Mouse (Mus musculus) megakaryocyte progenitor cell, adult 5-6 weeks (primary cell): ENCODE results near the gene A630089N07Rik. TPM values are rescaled to one million over a fixed set of nuclear protein-coding genes. Genes with fewer than 3 reads are reported as not detected.
A peak's percentile ranks its signal among the peaks of the same experiment; 100 is the strongest.

Experiments used
- ATAC-seq: replicated peaks from 2 replicates; pipeline ENCODE4 v1.8.0; 2016; ENCODE audit warnings: mild to moderate bottlenecking, moderate TSS enrichment, inconsistent platforms; ENCODE audit not compliant: poor library complexity
- total RNA-seq, 2 experiments: library from RNA; stranded (forward) in 1 of 2; stranded (reverse) in 1 of 2; fragments of 157-497, 149-512 nt in 1 of 2; fragments of 200-1000 nt in 1 of 2; gene quantifications; 2 replicates each; pipeline versions ENCODE4 v1.2.3 to v1.2.4; 2015 to 2017

A630089N07Rik gene
- total RNA-seq, 2 experiments from 2014 or later: 36.1 to 46.2 TPM

DNA sequence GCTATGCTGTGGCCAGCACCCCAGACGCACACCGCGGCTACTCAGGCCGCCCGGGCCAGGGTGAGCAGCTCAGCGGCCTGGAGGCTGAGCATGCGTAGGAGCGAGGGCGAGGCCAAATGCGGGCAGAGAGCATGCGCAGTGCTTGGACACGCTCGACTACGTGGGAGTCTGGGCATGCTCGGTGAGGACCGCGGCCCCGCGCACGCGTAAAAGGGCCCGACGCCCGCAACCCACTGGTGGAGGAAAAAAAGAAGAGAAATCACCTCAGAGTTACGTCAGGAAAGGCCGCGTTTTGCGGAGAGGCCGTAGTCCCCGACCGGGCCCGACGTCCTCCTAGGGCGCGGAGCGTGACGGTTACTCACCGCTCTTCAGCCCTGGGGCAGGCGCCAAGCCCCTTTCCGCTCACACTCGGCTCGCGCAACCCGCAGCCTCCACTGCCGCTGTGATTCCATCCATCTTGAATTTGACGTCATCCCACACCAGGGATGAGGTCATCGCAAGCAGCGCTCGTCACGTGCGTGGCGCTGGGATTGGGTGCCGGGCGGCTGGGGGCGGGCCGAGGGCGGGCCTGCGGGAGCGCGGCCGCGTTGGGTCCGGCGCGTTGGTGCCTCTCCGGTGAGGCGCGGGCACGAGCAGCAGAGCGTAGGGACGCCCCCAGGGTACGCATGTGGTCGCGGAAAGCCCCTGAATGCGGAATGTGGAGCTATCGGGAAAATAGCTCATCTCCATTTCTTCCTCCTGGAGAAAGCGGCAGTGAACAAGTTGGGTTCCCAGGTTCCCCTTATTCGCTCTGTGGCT is 119.9 kb downstream of the A630089N07Rik start, which contains the start of the genes C2cd2 and Zbtb21:
Gene C2cd2 (minus strand): TSS at position 448 of the 798 bp plus-strand sequence.
Gene Zbtb21 (minus strand): TSS at position 472 of the 798 bp plus-strand sequence.
- ATAC-seq: peak; percentile 69

GRCm38 (mm10) chr16:97961381-97962150 is 120.7 kb downstream of the A630089N07Rik start:
- ATAC-seq: no peak

DNA sequence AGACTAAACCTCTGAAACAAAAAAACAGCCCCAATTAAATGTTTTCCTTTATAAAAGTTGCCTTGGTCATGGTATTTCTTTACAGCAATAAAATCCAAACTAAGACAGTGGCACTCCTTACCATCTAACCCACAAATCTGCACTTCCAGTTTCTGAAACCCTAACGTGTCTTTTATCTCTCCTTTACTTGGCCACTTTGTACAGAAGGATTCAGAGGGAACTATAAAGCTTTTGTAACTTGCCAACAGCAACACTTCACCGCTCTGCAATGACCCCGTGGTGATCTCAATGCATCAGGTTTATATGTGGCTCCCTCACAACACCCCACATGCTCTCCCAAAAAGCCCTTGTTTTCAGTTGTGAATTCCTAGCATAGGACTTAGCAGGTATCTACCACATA is 121.9 kb downstream of the A630089N07Rik start:
- no peak for ATAC-seq

GRCm38 (mm10) chr16:97958401-97958973 is 123.8 kb downstream of the A630089N07Rik start:
- ATAC-seq: peak; percentile 14

DNA sequence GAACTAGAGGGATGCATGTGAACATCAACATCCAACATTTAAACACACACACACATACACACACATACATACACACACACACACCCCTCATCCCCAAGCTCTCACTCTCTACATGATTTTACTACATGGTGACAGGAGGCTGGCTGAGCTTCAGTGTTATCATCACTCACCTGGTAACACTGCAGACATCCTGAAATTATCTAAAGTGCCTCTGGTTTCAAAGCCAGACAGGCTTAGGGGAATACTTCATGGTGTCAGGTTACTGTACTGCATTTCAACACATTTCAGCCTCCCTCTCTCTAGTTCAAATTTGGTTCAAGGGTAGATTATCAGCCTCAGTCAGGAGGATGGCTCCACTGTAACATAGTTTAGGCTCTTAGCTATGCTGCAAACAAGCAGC is 124.6 kb downstream of the A630089N07Rik start:
- ATAC-seq: peak; percentile 11

DNA sequence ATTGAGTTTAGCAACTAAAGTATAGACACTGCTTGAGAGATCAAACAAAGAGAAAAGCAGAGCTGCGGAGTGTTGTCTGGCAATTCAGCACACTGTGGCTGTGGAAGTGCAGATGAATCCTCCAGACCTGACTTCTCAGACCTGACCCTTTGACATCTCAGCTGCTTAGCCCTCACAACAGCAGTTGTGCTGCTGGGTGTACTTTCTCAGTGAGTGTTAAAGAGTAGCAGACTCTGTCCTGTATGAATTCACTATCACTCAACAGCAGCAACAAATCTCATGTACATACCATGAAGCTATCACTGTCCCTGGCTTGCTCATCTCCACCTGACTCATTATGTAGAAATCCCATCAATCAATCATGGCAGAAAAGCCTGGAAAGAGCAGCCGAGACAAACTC is 126.2 kb downstream of the A630089N07Rik start:
- no peak for ATAC-seq

- ATAC-seq: peak; percentile 76
Observed at GRCm38 (mm10) chr16:97953300-97953699, 128.9 kb downstream of the A630089N07Rik start.

DNA sequence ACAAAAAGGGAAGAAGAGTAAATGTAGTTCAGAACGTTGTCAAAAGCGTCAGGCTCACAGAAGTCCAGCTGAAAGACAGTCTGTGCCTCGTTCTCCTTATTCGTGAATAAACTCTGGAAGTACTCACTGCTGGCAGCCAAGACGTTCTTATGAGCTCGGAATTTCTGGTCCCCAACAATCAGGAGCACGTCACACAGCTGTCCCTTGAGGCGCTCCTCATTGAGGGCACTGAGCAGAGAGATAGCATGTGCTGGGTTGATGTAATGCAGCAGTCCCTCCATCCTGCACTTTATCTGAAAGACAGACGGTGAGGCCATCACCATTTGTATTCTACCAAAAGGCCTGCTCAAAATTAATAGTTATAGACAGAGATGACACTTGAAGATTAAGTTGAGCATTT is 129.4 kb downstream of the A630089N07Rik start:
- peak; percentile 65 for ATAC-seq

- no peak for ATAC-seq
Observed at GRCm38 (mm10) chr16:97952371-97952770, 129.9 kb downstream of the A630089N07Rik start.

Other genes with a start within 250 kb of the A630089N07Rik start
- gene Prdm15, start 230.6 kb downstream of the A630089N07Rik start, total RNA-seq (2015): 6.6 and 10.9 TPM in 2 replicates
- 10.0 and 11.1 TPM in 2 replicates for gene Prdm15, start 230.6 kb downstream of the A630089N07Rik start, total RNA-seq (2017)
- 9.8 and 14.1 TPM in 2 replicates for gene C2cd2, start 119.9 kb downstream of the A630089N07Rik start, total RNA-seq (2015)
- 17.7 and 21.5 TPM in 2 replicates for gene C2cd2, start 119.9 kb downstream of the A630089N07Rik start, total RNA-seq (2017)
- 9.9 and 18.3 TPM in 2 replicates for gene Zbtb21, start 119.8 kb downstream of the A630089N07Rik start, total RNA-seq (2015)
- 12.0 and 16.8 TPM in 2 replicates for gene Zbtb21, start 119.8 kb downstream of the A630089N07Rik start, total RNA-seq (2017)
- 26.8 and 45.0 TPM in 2 replicates for gene B230307C23Rik, start 85.1 kb downstream of the A630089N07Rik start, total RNA-seq (2015)
- 66.4 and 152 TPM in 2 replicates for gene B230307C23Rik, start 85.1 kb downstream of the A630089N07Rik start, total RNA-seq (2017)